Mouse (Mus musculus) kidney, adult 2 months (tissue): ENCODE measurements around the gene Tbc1d24. TPM values are rescaled to one million over a fixed set of nuclear protein-coding genes. Genes with fewer than 3 reads are reported as not detected.
"Not testable (repeated sequence)": the region's sequence is repeated elsewhere in the genome, so short reads cannot be mapped to it uniquely, and the experiment has no call there.

Experiments
- DNase-seq: peaks from one replicate; pipeline ENCODE4 v3.0.0; 2021
- H3K27ac ChIP-seq: fragments of 200-500 bp; 2 replicates; pipeline ENCODE4 v1.5.1; 2012; ENCODE audit warnings: low read depth, low read length, control low read depth, inconsistent platforms; ENCODE audit not compliant: insufficient read depth
- H3K27me3 ChIP-seq: fragments of 200-500 bp; replicated peaks from 2 replicates; pipeline ENCODE4 v1.6.1; 2012; ENCODE audit warnings: mild to moderate bottlenecking, moderate library complexity, low read length, inconsistent platforms; ENCODE audit not compliant: control insufficient read depth, insufficient read depth
- H3K36me3 ChIP-seq: fragments of 200-500 bp; 2 replicates; pipeline ENCODE4 v1.6.1; 2012; ENCODE audit warnings: mild to moderate bottlenecking, moderate library complexity, low read length, inconsistent platforms; ENCODE audit not compliant: control insufficient read depth, insufficient read depth
- H3K4me1 ChIP-seq: fragments of 200-500 bp; 2 replicates; pipeline ENCODE4 v1.6.1; 2011; ENCODE audit warnings: low read length; ENCODE audit not compliant: control insufficient read depth, insufficient read depth
- H3K4me3 ChIP-seq: fragments of 200-500 bp; 2 replicates; pipeline ENCODE4 v1.5.1; 2011; ENCODE audit warnings: mild to moderate bottlenecking, low read depth, low read length, control low read depth; ENCODE audit not compliant: insufficient read depth
- CTCF ChIP-seq: fragments of 200-500 bp; conservative IDR thresholded peaks from 2 replicates; pipeline ENCODE4 v1.5.1; 2011; ENCODE audit warnings: low read depth, mild to moderate bottlenecking, control low read depth, low read length, moderate library complexity, mixed read lengths; ENCODE audit not compliant: insufficient read depth, insufficient read length
- POLR2A ChIP-seq: fragments of 200-500 bp; IDR thresholded peaks from one replicate; pipeline ENCODE4 v1.6.1; 2011; ENCODE audit warnings: low read depth, low read length, control low read depth
- WGBS: fragments of 180-500 bp; shearing (Covaris S2); methylation state at CpG from one replicate; pipeline ENCODE4 v1.1.7; 2018; 5-methylcytosine and 5-hydroxymethylcytosine counted together
- polyA plus RNA-seq: library from polyadenylated mRNA; depleted of rRNA; stranded (reverse); fragments of >200 nt; gene quantifications from 2 replicates; pipeline ENCODE4 v1.2.3, GENCODE M21; 2012; rRNA removed

The Tbc1d24 gene
- polyA plus RNA-seq, 1 experiment: 15.0 TPM

GRCm38 (mm10) chr17:24131570-24131969, 73.8 kb downstream of the Tbc1d24 start:
- Histone ChIP-seq H3K4me1 (peaks cover 24% of the 10 kb centered on the region), H3K4me3 (no peak overlapping the region), H3K27ac (no peak overlapping the region), H3K27me3 (no peaks in the 10 kb centered on the region), H3K36me3 (no peaks in the 10 kb centered on the region)
- WGBS: 56% methylated on average over 3 of the region's 3 CpGs
- TF ChIP-seq CTCF: peak; percentile 39; the same call in 1 of the 2 replicates
- TF ChIP-seq POLR2A: no peak
- peak; percentile 31 for DNase-seq

- H3K27me3 ChIP-seq, H3K27ac ChIP-seq, H3K4me3 ChIP-seq, H3K36me3 ChIP-seq, DNase-seq: not testable (repeated sequence)
- peaks cover 26% of the 10 kb centered on the region for H3K4me1 ChIP-seq
- 88% methylated on average over 4 of the region's 4 CpGs for WGBS
These were observed 76.1 kb downstream of the Tbc1d24 start for GRCm38 (mm10) chr17:24129246-24129645.

GRCm38 (mm10) chr17:24127592-24127991, 77.8 kb downstream of the Tbc1d24 start:
- Histone ChIP-seq H3K36me3 (no peaks in the 10 kb centered on the region), H3K4me3 (no peak overlapping the region), H3K4me1 (peaks cover 26% of the 10 kb centered on the region), H3K27me3 (no peaks in the 10 kb centered on the region), H3K27ac (no peak overlapping the region)
- 71% methylated on average over 1 of the region's 1 CpGs for WGBS
- TF ChIP-seq POLR2A (no peak), CTCF (no peak)
- DNase-seq: no peak

- Histone ChIP-seq H3K4me3 (no peak overlapping the region), H3K4me1 (peaks cover 22% of the 10 kb centered on the region), H3K27ac (0 out of 2 replicates have a peak overlapping the region, but pooled peaks have one; percentile 8), H3K36me3 (no peaks in the 10 kb centered on the region), H3K27me3 (no peaks in the 10 kb centered on the region)
- WGBS: 56% methylated on average over 3 of the region's 3 CpGs
- no peak for DNase-seq
- TF ChIP-seq CTCF (no peak), POLR2A (no peak)
These were observed 78.6 kb downstream of the Tbc1d24 start for GRCm38 (mm10) chr17:24126801-24127200.

Other genes with a start within 250 kb of the Tbc1d24 start
- 0.71 and 0.95 TPM in 2 replicates for gene Prss30, start 225.0 kb downstream of the Tbc1d24 start, polyA plus RNA-seq
- 0.23 and 0.26 TPM in 2 replicates for gene Prss22, start 207.5 kb downstream of the Tbc1d24 start, polyA plus RNA-seq
- gene Prss27, start 167.4 kb downstream of the Tbc1d24 start, polyA plus RNA-seq: 0.16 and 0.30 TPM in 2 replicates
- gene Kctd5, start 132.1 kb downstream of the Tbc1d24 start, polyA plus RNA-seq: 16.1 and 16.5 TPM in 2 replicates
- gene Pdpk1, start 54.6 kb downstream of the Tbc1d24 start, polyA plus RNA-seq: 17.1 and 19.4 TPM in 2 replicates
- 124 and 136 TPM in 2 replicates for gene Amdhd2, start 41.8 kb downstream of the Tbc1d24 start, polyA plus RNA-seq
- gene Atp6v0c, start 35.9 kb downstream of the Tbc1d24 start, polyA plus RNA-seq: 2,489 and 2,561 TPM in 2 replicates
- 0.72 and 1.2 TPM in 2 replicates for gene Ntn3, start 4.0 kb upstream of the Tbc1d24 start, polyA plus RNA-seq
- gene Tedc2, start 15.3 kb upstream of the Tbc1d24 start, polyA plus RNA-seq: 4.6 and 5.2 TPM in 2 replicates
- gene Ccnf, start 45.9 kb upstream of the Tbc1d24 start, polyA plus RNA-seq: 0.56 and 0.61 TPM in 2 replicates
- 0.16 and 0.31 TPM in 2 replicates for gene Abca17, start 145.5 kb upstream of the Tbc1d24 start, polyA plus RNA-seq
- 214 and 230 TPM in 2 replicates for gene Abca3, start 146.4 kb upstream of the Tbc1d24 start, polyA plus RNA-seq
- 73.0 and 76.9 TPM in 2 replicates for gene Rnps1, start 209.0 kb upstream of the Tbc1d24 start, polyA plus RNA-seq
- 196 and 222 TPM in 2 replicates for gene Eci1, start 221.1 kb upstream of the Tbc1d24 start, polyA plus RNA-seq
- 7.6 and 8.8 TPM in 2 replicates for gene Dnase1l2, start 237.5 kb upstream of the Tbc1d24 start, polyA plus RNA-seq